Mouse (Mus musculus) 3T3-L1 (cell line): ENCODE measurements at regions not wholly inside any gene's neighbourhood (a gene's known extent, or its start where the extent isn't known, plus 50 kb on each side); places are given as distances from the start of the nearest gene placed in this dataset.
A peak's percentile ranks its signal among the peaks of the same experiment; 100 is the strongest.

Source experiments
- DNase-seq: peaks from one replicate; pipeline ENCODE4 v3.0.0-alpha.2; 2015; ENCODE audit warnings: low read depth, low spot score

- DNase-seq, result peak; percentile 27
Observed at GRCm38 (mm10) chrX:58620403-58620802, 288.8 kb upstream of the 4930550L24Rik start.
